Mouse (Mus musculus) adrenal gland, postnatal 0 days (tissue): ENCODE results near the gene Vps26b. TPM values are rescaled to one million over a fixed set of nuclear protein-coding genes. Genes with fewer than 3 reads are reported as not detected.

Source experiments
- polyA plus RNA-seq: library from polyadenylated mRNA; unstranded; fragments of >200 nt; fragmentation: Nextera tagmentation; extraction: Ambion mirVana; gene quantifications from 2 replicates; pipeline ENCODE4 v1.2.1, GENCODE M21; 2015

Vps26b gene
- 21.8 and 24.6 TPM in 2 replicates for polyA plus RNA-seq

DNA sequence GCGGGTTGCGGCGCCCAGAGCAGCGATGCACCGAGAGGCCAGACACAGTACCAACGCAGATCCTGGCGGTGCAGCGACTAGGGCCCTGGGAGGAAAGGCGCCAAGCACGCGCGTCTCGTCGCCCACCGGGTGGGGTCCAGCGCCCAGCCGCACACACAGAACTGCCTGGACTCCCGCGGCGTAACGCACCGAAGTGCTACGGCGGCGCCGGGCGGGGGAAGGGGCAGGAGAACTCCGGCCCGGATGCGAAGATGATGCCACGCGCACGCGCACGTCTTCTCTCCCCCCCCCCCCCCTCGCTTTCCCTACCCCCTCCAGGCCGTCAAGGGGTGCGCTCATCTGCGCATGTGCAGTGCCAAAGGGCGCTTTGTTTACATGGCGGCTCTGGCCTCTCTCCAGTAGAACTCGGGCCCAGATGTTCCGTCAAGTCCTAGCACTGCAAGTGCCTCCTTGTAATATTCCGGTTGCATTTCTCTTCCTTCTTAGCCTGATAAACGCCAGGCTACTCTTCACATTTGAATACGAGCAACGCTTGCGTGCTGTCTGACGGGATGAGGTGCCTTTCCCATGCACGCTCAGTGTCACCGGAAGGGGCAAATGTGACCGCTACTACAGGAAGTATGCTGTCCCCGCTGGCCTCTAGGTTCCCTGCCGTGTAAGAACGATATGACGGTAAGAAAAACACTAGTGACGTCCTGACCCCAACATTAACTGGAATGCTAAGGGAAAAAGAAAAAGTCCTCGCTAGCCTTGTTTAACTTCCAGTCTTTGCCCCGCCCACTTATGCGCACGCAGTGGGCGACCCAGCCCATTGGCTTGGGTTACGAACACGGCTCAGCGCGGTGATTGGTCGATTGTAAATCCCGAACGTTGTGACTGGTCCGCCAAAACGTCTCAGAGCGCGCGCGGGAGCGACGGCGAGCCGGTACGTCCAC lies at the start of gene Vps26b, which contains the start of gene Ncapd3:
Gene Vps26b, minus strand, starts transcription at position 238 of the 935 bp plus-strand sequence.
Gene Ncapd3, plus strand, starts transcription at position 348 of the 935 bp plus-strand sequence.

DNA sequence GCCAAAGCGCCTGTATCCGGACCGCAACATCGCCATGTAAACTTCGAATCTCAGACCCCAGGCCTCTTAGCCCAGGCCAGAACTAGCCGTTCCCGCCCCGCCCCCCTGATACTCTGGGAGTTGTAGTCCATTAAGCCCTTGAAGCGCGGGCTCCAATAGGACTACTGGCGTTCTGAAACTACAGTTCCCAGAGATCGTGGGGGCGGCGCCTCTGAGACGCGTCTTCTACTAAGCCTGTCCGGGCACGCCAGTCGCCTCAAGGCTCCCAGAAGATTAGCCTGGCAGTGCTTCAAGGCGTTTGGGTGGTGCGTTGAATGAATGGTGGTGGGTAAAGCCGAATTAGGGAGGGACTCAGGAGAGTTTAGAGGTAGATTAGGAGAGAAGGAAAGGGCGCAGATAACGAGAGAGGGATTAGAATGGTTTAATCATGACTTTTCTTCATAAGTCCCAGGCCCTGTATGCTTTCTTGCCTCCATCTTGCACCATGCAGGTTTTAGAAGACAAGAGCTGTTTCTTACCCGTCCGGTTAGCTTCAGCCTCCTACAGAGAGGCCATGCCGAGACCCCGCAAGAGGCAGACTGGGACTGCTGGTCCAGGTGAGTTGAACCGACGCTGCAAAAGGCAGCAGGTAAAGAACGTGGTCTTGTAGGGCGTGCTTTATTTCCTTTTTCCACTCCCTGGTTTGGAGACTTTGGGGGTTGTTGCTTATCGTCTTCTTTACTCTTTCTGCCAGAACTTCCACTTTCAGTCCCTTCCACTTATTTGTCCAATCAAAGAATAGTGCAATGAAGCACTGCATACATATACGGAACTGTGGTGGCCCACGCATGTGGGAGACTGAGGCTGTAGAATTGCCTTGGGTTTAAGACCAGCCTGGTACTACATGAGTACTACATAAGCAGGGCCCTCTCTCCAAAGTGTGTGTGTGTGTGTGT lies 30.1 kb downstream of the Vps26b start, which contains the start of the genes Acad8 and Thyn1:
Gene Acad8, minus strand, starts transcription at position 106 of the 935 bp plus-strand sequence.
Gene Thyn1, plus strand, starts transcription at position 250 of the 935 bp plus-strand sequence.

Other genes starting within 250 kb of the Vps26b start
- gene Glb1l2, start 223.6 kb downstream of the Vps26b start, polyA plus RNA-seq, result 2.4 and 2.6 TPM in 2 replicates
- 0.50 and 1.2 TPM in 2 replicates for gene Glb1l3, start 169.2 kb downstream of the Vps26b start, polyA plus RNA-seq
- not detected in 2 replicates for gene Gm1110, start 107.0 kb downstream of the Vps26b start, polyA plus RNA-seq
- gene Acad8, start 30.5 kb downstream of the Vps26b start, polyA plus RNA-seq, result 32.6 and 62.5 TPM in 2 replicates
- 123 and 145 TPM in 2 replicates for gene Thyn1, start 30.4 kb downstream of the Vps26b start, polyA plus RNA-seq
- 6.3 and 11.4 TPM in 2 replicates for gene Ncapd3, start 110 bp upstream of the Vps26b start, polyA plus RNA-seq
- gene Jam3, start 125.4 kb upstream of the Vps26b start, polyA plus RNA-seq, result 54.0 and 62.8 TPM in 2 replicates